Mouse (Mus musculus) forebrain, embryonic 14.5 days (tissue): ENCODE data around the gene Grid2. TPM values are rescaled to one million over a fixed set of nuclear protein-coding genes. Genes with fewer than 3 reads are reported as not detected.

Experiments
- ATAC-seq: fragments of 200-750 bp; cut with Nextera tagmentation; 2 replicates; pipeline ENCODE4 v1.8.0; 2017; ENCODE audit warnings: mild to moderate bottlenecking, moderate library complexity
- DNase-seq: peaks from one replicate; pipeline ENCODE4 v3.0.0-alpha.2; 2015; ENCODE audit warnings: low spot score
- H3K27ac ChIP-seq: fragments of 300-500 bp; sonication (generic); 2 replicates; pipeline ENCODE4 v1.5.1; 2014; ENCODE audit warnings: low read depth, mild to moderate bottlenecking, control low read depth, low read length, moderate library complexity
- H3K27me3 ChIP-seq: fragments of 300-500 bp; sonication (generic); replicated peaks from 2 replicates; pipeline ENCODE4 v1.6.1; 2014; ENCODE audit warnings: low read length, control low read depth, mixed read lengths; ENCODE audit not compliant: control insufficient read depth, insufficient read depth
- H3K36me3 ChIP-seq: fragments of 300-500 bp; sonication (generic); 2 replicates; pipeline ENCODE4 v1.6.1; 2014; ENCODE audit warnings: low read length, control low read depth; ENCODE audit not compliant: control insufficient read depth, insufficient read depth
- H3K4me1 ChIP-seq: fragments of 300-500 bp; sonication (generic); 2 replicates; pipeline ENCODE4 v1.6.1; 2014; ENCODE audit warnings: antibody characterized with exemption, low read length, control low read depth; ENCODE audit not compliant: control insufficient read depth, insufficient read depth
- H3K4me2 ChIP-seq: fragments of 300-500 bp; sonication (generic); 2 replicates; pipeline ENCODE4 v1.6.1; 2014; ENCODE audit warnings: mild to moderate bottlenecking, control low read depth, low read length
- H3K4me3 ChIP-seq: fragments of 300-500 bp; sonication (generic); 2 replicates; pipeline ENCODE4 v1.5.1; 2014; ENCODE audit warnings: low read depth, low read length, control low read depth
- H3K9ac ChIP-seq: fragments of 300-500 bp; sonication (generic); 2 replicates; pipeline ENCODE4 v1.6.1; 2014; ENCODE audit warnings: mild to moderate bottlenecking, low read length, control low read depth, moderate library complexity
- H3K9me3 ChIP-seq: fragments of 300-500 bp; sonication (generic); replicated peaks from 2 replicates; pipeline ENCODE4 v1.6.1; 2016; ENCODE audit warnings: low read length, control low read depth, mixed read lengths; ENCODE audit not compliant: control insufficient read depth
- WGBS: fragments of 180-500 bp; shearing (Covaris S2); extraction: QIAGEN DNeasy Blood & Tissue Kit; methylation state at CpG from one replicate; pipeline ENCODE4 v1.1.7; 2014; 5-methylcytosine and 5-hydroxymethylcytosine counted together
- polyA plus RNA-seq: library from polyadenylated mRNA; unstranded; fragments of >200 nt; fragmentation: Nextera tagmentation; extraction: Ambion mirVana; gene quantifications from 2 replicates; pipeline ENCODE4 v1.2.1, GENCODE M21; 2014

The Grid2 gene
- 1.7 and 2.5 TPM in 2 replicates for polyA plus RNA-seq

DNA sequence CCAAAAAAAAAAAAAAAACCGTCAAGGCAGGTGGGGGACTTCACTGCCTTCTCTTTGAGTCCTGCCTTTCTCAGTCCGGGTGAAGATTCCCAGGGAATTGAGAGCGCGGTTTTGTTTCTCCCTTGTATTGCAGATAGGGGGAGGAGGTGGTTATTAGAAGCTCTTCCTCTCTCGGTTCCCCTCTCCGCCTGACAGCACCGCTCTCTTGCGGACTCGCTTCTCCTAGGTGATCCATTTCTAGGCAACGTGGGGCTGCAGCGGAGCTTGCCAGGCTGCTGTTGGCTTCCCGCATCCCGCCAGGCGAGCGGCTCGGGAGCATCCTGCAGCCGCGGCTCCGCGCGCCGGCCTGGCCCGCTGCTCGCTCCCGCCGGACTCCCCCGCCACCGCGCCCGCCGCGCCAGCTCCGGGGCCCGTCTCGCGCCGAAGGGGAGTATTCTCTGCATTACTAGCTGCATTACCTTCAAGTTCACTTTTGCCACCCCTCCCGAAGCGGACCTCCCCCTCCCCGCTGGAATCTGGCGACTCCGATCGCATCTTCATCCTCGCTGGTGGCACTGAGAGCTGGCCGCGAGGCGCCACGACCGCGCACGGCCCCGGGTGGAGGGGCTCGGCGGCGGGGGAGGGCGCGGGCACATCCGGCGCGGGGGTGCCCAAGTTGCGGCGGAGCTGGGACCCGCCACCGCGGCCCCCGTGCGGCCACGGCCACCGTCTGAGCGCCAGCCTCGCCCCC, at the start of gene Grid2:
Gene Grid2 (plus strand): TSS at position 51 of the 730 bp plus-strand sequence.
- WGBS = under 1% methylated on average over 69 of the region's 71 CpGs
- Histone ChIP-seq H3K9ac (peak within 1 kb of the TSS; percentile 73), H3K9me3 (no peaks in the 10 kb centered on the region), H3K27ac (peak within 1 kb of the TSS; percentile 58; the same call in 1 of the 2 replicates), H3K27me3 (peaks cover 3% of the 10 kb centered on the region; the same call in 1 of the 2 replicates), H3K4me3 (peak within 1 kb of the TSS; percentile 75), H3K36me3 (no peaks in the 10 kb centered on the region), H3K4me1 (no peaks in the 10 kb centered on the region), H3K4me2 (peak within 1 kb of the TSS; percentile 94)
- DNase-seq (peak; percentile 80), ATAC-seq (peak; percentile 81)

DNA sequence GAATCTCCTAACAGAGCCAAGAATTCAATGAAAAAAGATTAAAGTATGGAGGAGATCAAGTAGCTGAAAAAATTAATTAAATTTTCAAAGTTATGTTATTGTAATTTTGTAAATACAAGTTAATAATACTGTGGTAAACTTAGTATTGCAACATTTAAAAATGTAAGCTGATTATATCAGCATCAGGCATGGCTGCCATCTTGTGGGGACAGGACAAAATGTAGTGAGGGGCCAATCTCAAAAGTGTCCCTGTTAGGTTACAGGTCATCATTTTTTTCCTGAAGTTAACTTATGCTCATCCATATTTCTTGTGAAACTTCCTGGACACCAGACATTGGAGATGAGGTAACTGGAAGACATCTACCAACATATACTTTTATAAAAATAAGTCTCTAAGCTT, 4.9 kb upstream of the Grid2 start:
- Histone ChIP-seq H3K9ac (no peak overlapping the region), H3K4me2 (no peak overlapping the region), H3K36me3 (no peaks in the 10 kb centered on the region), H3K4me3 (no peak overlapping the region), H3K4me1 (no peaks in the 10 kb centered on the region), H3K9me3 (no peaks in the 10 kb centered on the region), H3K27me3 (0 out of 2 replicates have a peak, but pooled peaks cover 3% of the 10 kb centered on the region), H3K27ac (no peak overlapping the region)
- ATAC-seq (no peak), DNase-seq (no peak)

DNA sequence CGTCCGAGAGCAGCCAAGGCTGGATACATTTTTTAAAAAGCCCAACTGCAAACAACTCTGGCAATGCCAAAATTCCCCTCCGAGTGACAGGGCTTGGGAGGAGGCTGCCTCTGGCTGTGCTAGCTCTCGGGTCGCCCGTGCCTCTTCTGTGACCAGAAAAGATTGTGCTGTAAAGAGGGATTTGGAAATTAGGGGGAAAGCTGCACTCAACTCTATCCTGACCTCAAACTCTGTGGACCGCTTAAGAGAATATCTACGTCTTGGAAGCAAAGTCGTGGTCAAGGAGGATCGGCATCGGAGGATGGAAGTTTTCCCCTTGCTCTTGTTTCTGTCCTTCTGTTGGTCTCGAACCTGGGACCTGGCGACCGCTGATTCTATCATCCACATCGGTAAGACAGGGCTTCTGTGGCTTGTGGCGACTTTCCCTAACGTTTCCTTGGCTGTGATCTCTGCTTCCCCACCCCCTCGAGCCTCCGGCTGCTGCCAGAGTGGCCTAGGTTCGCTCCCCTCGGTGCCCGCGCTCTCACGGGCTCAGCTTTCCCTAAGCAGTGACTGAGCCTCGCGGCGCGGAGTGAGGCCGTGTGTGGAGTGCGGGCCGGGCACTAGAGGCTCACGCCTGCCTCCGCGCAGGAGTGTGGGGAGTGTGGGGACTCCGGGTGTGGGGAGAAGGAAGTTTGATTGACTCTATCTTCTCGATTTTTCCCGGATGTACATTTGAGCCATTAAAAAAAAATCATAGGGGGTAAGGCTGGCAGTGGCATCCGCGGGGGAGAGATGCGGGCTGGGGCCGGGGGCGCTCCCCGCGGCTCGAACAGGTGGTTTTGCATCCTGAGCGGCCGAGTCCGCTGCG, 1.1 kb downstream of the Grid2 start:
- Histone ChIP-seq H3K4me3 (peak overlapping the region; percentile 75), H3K9ac (peak overlapping the region; percentile 73), H3K4me2 (peak overlapping the region; percentile 94), H3K4me1 (no peaks in the 10 kb centered on the region), H3K9me3 (no peaks in the 10 kb centered on the region), H3K27me3 (peaks cover 3% of the 10 kb centered on the region; the same call in 1 of the 2 replicates), H3K36me3 (no peaks in the 10 kb centered on the region), H3K27ac (0 out of 2 replicates have a peak overlapping the region, but pooled peaks have one; percentile 21)
- ATAC-seq = peak; percentile 67
- WGBS = under 1% methylated on average over 49 of the region's 49 CpGs
- DNase-seq = peak; percentile 55

DNA sequence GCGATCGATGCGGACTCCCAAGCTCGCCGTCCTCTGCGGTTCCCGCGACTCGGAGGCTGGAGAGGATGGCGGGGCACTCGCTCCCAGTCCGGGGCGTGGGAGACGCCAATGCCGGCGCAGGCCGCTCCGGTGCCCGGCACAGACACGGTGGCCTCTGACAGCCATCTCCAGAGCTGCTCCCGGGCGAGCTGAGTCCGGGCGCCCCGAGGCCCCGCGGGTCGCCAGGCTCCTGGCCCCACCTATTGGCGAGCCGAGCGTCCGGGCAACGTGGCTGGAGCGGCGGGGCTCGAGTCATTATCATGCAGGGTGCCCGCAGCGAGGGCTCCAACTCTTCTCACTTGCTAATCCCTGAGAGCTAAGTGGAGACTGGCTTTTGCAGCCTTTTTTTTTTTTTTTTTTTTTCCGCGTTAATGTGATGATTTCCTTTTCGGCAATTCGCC, 1.8 kb downstream of the Grid2 start:
- Histone ChIP-seq H3K27ac (peak overlapping the region; percentile 30; the same call in 1 of the 2 replicates), H3K36me3 (no peaks in the 10 kb centered on the region), H3K4me2 (peak overlapping the region; percentile 94), H3K4me1 (no peaks in the 10 kb centered on the region), H3K4me3 (peak overlapping the region; percentile 75), H3K9me3 (no peaks in the 10 kb centered on the region), H3K9ac (peak overlapping the region; percentile 73), H3K27me3 (peaks cover 3% of the 10 kb centered on the region; the same call in 1 of the 2 replicates)
- 0% methylated on average over 42 of the region's 42 CpGs for WGBS
- DNase-seq (peak; percentile 53), ATAC-seq (peak; percentile 52)

DNA sequence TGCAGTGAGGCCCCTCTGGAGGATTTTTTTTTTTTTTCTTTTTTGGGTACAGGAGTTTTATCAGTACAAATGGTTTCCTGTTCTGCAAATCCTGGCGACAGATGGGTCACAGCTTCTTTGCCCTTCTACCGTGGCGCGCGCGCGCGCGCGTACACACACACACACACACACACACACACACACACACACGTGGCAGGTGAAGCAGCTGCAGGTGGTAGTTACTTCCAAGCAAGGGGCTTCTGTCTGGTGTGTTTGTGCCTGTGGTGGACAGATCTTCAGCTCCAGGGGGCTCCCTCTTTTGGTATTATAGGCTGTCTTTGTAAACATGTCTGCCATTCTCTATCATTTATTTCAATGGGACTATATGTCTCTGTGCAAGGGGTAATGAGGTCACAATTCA, 2.2 kb downstream of the Grid2 start:
- Histone ChIP-seq H3K27me3 (peaks cover 3% of the 10 kb centered on the region; the same call in 1 of the 2 replicates), H3K4me3 (peak overlapping the region; percentile 75), H3K36me3 (no peaks in the 10 kb centered on the region), H3K4me1 (no peaks in the 10 kb centered on the region), H3K9ac (peak overlapping the region; percentile 73), H3K27ac (no peak overlapping the region), H3K4me2 (peak overlapping the region; percentile 94), H3K9me3 (no peaks in the 10 kb centered on the region)
- ATAC-seq (no peak), DNase-seq (peak; percentile 42)
- WGBS = 0% methylated on average over 11 of the region's 11 CpGs

DNA sequence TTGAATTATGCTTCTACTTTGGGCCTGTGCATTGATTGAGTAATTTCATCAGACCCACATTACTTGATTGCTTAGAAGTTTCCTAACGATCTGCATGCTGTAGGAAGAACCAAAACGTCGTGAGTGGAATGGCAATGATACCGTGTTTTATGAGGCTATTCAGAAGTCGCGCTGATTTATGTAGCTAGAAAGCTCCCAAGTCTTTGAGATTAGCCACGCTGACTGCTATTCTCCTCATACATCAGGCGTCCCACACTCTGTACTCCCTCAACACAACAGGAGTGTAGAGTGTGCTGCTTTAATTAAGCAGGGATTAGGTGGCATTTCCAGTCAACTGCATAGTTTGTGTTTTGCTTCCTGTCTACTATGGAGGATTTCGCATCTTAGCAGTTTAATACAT, 4.1 kb downstream of the Grid2 start:
- no peak overlapping the region for H3K4me2 ChIP-seq
- H3K9me3 ChIP-seq = no peaks in the 10 kb centered on the region
- 13% methylated on average over 9 of the region's 9 CpGs for WGBS
- DNase-seq (peak; percentile 10), ATAC-seq (no peak)
- no peaks in the 10 kb centered on the region for H3K36me3 ChIP-seq
- H3K27me3 ChIP-seq = peaks cover 3% of the 10 kb centered on the region; the same call in 1 of the 2 replicates
- H3K9ac ChIP-seq = no peak overlapping the region
- H3K4me3 ChIP-seq = no peak overlapping the region
- no peaks in the 10 kb centered on the region for H3K4me1 ChIP-seq
- H3K27ac ChIP-seq = no peak overlapping the region

DNA sequence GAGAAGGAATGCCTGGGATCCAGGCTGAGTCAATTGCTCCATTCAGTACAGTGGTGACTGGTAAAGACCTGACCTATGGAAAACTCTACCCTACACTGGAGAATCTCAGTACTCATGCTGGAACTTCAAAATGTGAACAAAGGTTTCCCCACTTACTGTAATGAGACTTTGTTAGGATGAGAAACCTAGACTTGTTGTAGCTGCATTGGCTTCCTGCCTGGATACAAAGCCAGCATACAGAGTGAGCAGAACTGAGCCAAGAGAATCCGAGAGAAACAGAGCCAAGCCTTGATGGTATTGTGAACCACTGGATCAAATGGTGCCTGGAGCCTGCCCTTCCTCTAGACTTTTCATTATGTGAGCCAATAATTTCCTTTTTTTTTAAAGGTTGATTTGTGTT, 28.7 kb downstream of the Grid2 start:
- Histone ChIP-seq H3K36me3 (no peaks in the 10 kb centered on the region), H3K4me1 (no peaks in the 10 kb centered on the region), H3K27ac (no peak overlapping the region), H3K4me2 (no peak overlapping the region), H3K27me3 (no peaks in the 10 kb centered on the region), H3K4me3 (no peak overlapping the region), H3K9me3 (no peaks in the 10 kb centered on the region), H3K9ac (no peak overlapping the region)
- DNase-seq = peak; percentile 50
- ATAC-seq = no peak
- WGBS = 54% methylated on average over 1 of the region's 1 CpGs

DNA sequence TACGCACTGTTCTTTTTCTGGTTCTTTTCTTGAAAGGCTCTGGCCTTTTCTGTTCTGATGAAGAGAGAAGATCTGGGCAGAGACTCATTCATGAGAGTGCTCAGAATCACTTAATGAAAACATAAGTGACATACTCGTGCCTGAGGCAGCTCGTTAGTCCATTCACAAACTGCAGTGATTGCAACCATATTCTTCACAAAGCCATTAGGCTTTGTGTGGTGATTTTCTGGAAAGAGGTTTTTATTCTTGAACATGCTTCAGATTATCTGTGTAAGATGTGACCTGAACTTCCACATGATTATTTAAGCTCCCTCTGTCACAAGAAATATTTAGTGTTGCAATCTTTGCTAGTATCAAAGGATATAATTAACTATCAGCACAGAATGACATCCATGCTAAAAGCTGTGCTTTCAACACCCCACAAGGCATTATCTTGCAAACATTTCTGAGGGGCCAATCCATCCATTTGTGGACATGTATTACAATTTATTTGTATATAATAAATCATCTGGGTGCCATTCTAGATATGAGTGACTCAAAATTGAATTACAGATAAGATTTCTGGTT, 86.8 kb downstream of the Grid2 start:
- ATAC-seq (no peak), DNase-seq (no peak)
- H3K9ac ChIP-seq = no peak overlapping the region

More for the DNA sequence above, 86.8 kb downstream of the Grid2 start:
- Histone ChIP-seq H3K27me3 (no peaks in the 10 kb centered on the region), H3K27ac (no peak overlapping the region), H3K4me2 (no peak overlapping the region), H3K9me3 (no peaks in the 10 kb centered on the region), H3K36me3 (no peaks in the 10 kb centered on the region), H3K4me1 (no peaks in the 10 kb centered on the region), H3K4me3 (no peak overlapping the region)
- 14% methylated on average over 3 of the region's 3 CpGs for WGBS
